ENCODE assay signal across 8 mouse cellular contexts in genomic region chr2:4555221-4555631, GRCm38 (mm10).
DNase-seq lines count a peak whose midpoint lies in the region; ATAC-seq and TF ChIP-seq lines count a peak whose summit lies in the region.

No protein-coding gene starts in this region.

- peak; percentile 51 for DNase-seq in lung, embryonic 14.5 days
- no peak for DNase-seq in lung, postnatal 14 days
- no peak for DNase-seq in right cerebral cortex, postnatal 10 days (ENCODE audit: low spot score in 2 of 2)
- no peak for DNase-seq in left cerebral cortex, adult 9 months (ENCODE audit: low spot score in 2 of 2)
- no peak for DNase-seq in thymus, postnatal 4 days

- no peaks in the 10 kb centered on the region for H3K27me3 ChIP-seq in lung, embryonic 14.5 days (ENCODE audit: insufficient read depth, low read length)
- H3K27me3 ChIP-seq in forebrain, embryonic 12.5 days, result no peaks in the 10 kb centered on the region
- H3K27me3 ChIP-seq in kidney, embryonic 15.5 days, result no peaks in the 10 kb centered on the region

- peak overlapping the region; percentile 31; the same call in 1 of the 2 replicates for H3K27ac ChIP-seq in lung, embryonic 14.5 days (ENCODE audit: low read depth)
- H3K27ac ChIP-seq in forebrain, embryonic 12.5 days, result peak overlapping the region; percentile 89
- peak overlapping the region; percentile 76 for H3K27ac ChIP-seq in kidney, embryonic 15.5 days

- H3K4me2 ChIP-seq in lung, embryonic 14.5 days, result no peak overlapping the region
- no peak overlapping the region for H3K4me2 ChIP-seq in forebrain, embryonic 12.5 days
- H3K4me2 ChIP-seq in kidney, embryonic 15.5 days, result no peak overlapping the region

- no peak overlapping the region for H3K9ac ChIP-seq in lung, embryonic 14.5 days
- no peak overlapping the region for H3K9ac ChIP-seq in forebrain, embryonic 12.5 days
- H3K9ac ChIP-seq in kidney, embryonic 15.5 days, result no peak overlapping the region

- peaks cover 34% of the 10 kb centered on the region for H3K4me1 ChIP-seq in lung, embryonic 14.5 days (ENCODE audit: insufficient read depth)
- H3K4me1 ChIP-seq in forebrain, embryonic 12.5 days, result peaks cover 59% of the 10 kb centered on the region
- peaks cover 58% of the 10 kb centered on the region for H3K4me1 ChIP-seq in kidney, embryonic 15.5 days

- TF ChIP-seq CTCF in lung, embryonic 14.5 days (IDR thresholded peaks at IDR 0.05; ENCODE audit: low read depth), result no peak

- 42% methylated on average over 7 of the region's 7 CpGs for WGBS in lung, embryonic 14.5 days
- WGBS in forebrain, embryonic 12.5 days, result 28% methylated on average over 7 of the region's 7 CpGs
- 23% methylated on average over 7 of the region's 7 CpGs for WGBS in kidney, embryonic 15.5 days

- no peak for ATAC-seq in lung, embryonic 14.5 days (ENCODE audit: insufficient read depth)
- ATAC-seq in forebrain, embryonic 12.5 days (ENCODE audit: low FRiP score), result no peak
- ATAC-seq in kidney, embryonic 15.5 days (replicated peaks; ENCODE audit: low FRiP score), result no peak
- ATAC-seq in megakaryocyte progenitor cell, adult 5-6 weeks (replicated peaks; ENCODE audit: poor library complexity), result peak; percentile 26

- H3K4me3 ChIP-seq in lung, embryonic 14.5 days (ENCODE audit: low read depth, low read length), result no peak overlapping the region
- no peak overlapping the region for H3K4me3 ChIP-seq in forebrain, embryonic 12.5 days (replicated peaks)
- no peak overlapping the region for H3K4me3 ChIP-seq in kidney, embryonic 15.5 days (replicated peaks)

- 0 out of 2 replicates have a peak, but pooled peaks cover 7% of the 10 kb centered on the region for H3K36me3 ChIP-seq in lung, embryonic 14.5 days (ENCODE audit: insufficient read depth)
- H3K36me3 ChIP-seq in forebrain, embryonic 12.5 days (replicated peaks), result peaks cover 12% of the 10 kb centered on the region
- H3K36me3 ChIP-seq in kidney, embryonic 15.5 days, result peaks cover 7% of the 10 kb centered on the region; the same call in 1 of the 2 replicates

- no peaks in the 10 kb centered on the region for H3K9me3 ChIP-seq in lung, embryonic 14.5 days (ENCODE audit: low read depth, low read length)
- H3K9me3 ChIP-seq in forebrain, embryonic 12.5 days, result no peaks in the 10 kb centered on the region
- H3K9me3 ChIP-seq in kidney, embryonic 15.5 days (replicated peaks), result no peaks in the 10 kb centered on the region

Comparison
In these comparisons a context has a peak if more than half of its experiments do, and no peak if none do; other contexts are left out.
1. H3K27ac ChIP-seq: peak in every context shown above with its lines; median percentile 89 in forebrain, embryonic 12.5 days; 76 in kidney, embryonic 15.5 days; 31 in lung, embryonic 14.5 days.